9 mouse cellular contexts compared by ENCODE assay signal in the genomic region with DNA sequence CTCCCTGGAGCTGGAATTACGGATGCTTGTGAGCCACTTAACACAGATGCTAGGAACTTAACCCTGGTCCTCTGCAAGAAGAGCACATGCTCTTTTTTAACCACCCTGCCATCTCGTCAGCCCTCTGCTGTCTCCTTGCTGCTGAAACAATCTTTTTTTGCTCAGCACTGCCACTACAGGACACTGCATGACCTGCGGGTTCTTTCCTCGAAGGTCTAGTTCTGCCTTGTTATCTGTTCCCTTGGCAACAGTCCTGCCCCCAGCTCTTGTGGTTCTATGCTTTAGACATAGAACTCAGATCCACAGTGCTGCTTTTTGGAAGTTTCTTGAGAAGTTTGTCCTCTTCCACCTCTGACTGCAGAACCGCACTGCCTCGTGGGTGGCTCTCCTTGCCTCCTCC.
DNase-seq lines count a peak whose midpoint lies in the region; ATAC-seq and TF ChIP-seq lines count a peak whose summit lies in the region.
"Had no signal": no experiment of that assay in that cellular context is flagged by ENCODE, and none has a peak within 500 bp of the region (broad histone marks: within the 10 kb centered on the region; RNA-seq: fewer than 3 reads in every experiment).

No protein-coding gene starts in this region.

- H3K4me3 ChIP-seq in heart, adult 2 months, result no peak overlapping the region
- H3K4me3 ChIP-seq in embryonic facial prominence, embryonic 14.5 days (ENCODE audit: low read depth, low read length), result no peak overlapping the region

- no peak overlapping the region for H3K4me2 ChIP-seq in embryonic facial prominence, embryonic 14.5 days (ENCODE audit: low read depth, low read length)

- 0 out of 2 replicates have a peak, but pooled peaks have one; percentile 10 for TF ChIP-seq CTCF in heart, adult 2 months (IDR thresholded peaks at IDR 0.05)

- no peak for ATAC-seq in embryonic facial prominence, embryonic 14.5 days (ENCODE audit: low read depth)

- 44% methylated on average over 6 of the region's 6 CpGs for WGBS in heart, adult 2 months
- 32% methylated on average over 6 of the region's 6 CpGs for WGBS in embryonic facial prominence, embryonic 14.5 days

- no peak for TF ChIP-seq POLR2A in heart, adult 2 months (IDR thresholded peaks at IDR 0.05; ENCODE audit: insufficient read depth, low read depth, low read length)

- no peaks in the 10 kb centered on the region for H3K4me1 ChIP-seq in heart, adult 2 months (ENCODE audit: control insufficient read depth, insufficient read depth, low read length)
- no peaks in the 10 kb centered on the region for H3K4me1 ChIP-seq in embryonic facial prominence, embryonic 14.5 days (ENCODE audit: control insufficient read depth, insufficient read depth, low read length)

- H3K36me3 ChIP-seq in heart, adult 2 months (ENCODE audit: control insufficient read depth, insufficient read depth, low read length), result no peaks in the 10 kb centered on the region
- no peaks in the 10 kb centered on the region for H3K36me3 ChIP-seq in embryonic facial prominence, embryonic 14.5 days (ENCODE audit: control insufficient read depth, insufficient read depth, low read length)

- no peaks in the 10 kb centered on the region for H3K27me3 ChIP-seq in heart, adult 2 months (ENCODE audit: control insufficient read depth, insufficient read depth, low read length)
- no peaks in the 10 kb centered on the region for H3K27me3 ChIP-seq in embryonic facial prominence, embryonic 14.5 days (replicated peaks; ENCODE audit: control insufficient read depth, insufficient read depth, low read length)

- H3K9me3 ChIP-seq in embryonic facial prominence, embryonic 14.5 days (ENCODE audit: control insufficient read depth, low read length), result no peaks in the 10 kb centered on the region

- no peak overlapping the region for H3K9ac ChIP-seq in heart, adult 2 months (ENCODE audit: low read depth, low read length)
- no peak overlapping the region for H3K9ac ChIP-seq in embryonic facial prominence, embryonic 14.5 days (ENCODE audit: low read depth, low read length)

- intact Hi-C loops in heart, adult 2 months (cut with DNase I), result no loop called here
- intact Hi-C loops in gastrocnemius, postnatal 14 days (cut with DNase I; ENCODE audit: low total_unique reads), result no loop called here

- no peak for DNase-seq in heart, adult 2 months
- no peak for DNase-seq in heart, adult 18-20 months
- peak; percentile 17 for DNase-seq in right cerebral cortex, adult 18-20 months
- DNase-seq in right cerebral cortex, postnatal 4 days, result no peak
- peak; percentile 67 for DNase-seq in embryonic facial prominence, embryonic 14.5 days (ENCODE audit: low spot score)
- peak; percentile 72 for DNase-seq in retina, embryonic 14.5 days (ENCODE audit: low spot score)
- no peak for DNase-seq in layer of hippocampus, postnatal 14 days (ENCODE audit: low spot score in 2 of 2)
- DNase-seq in gastrocnemius, postnatal 14 days, result no peak
- DNase-seq: adrenal gland, postnatal 10 days had no signal

- H3K79me2 ChIP-seq in heart, adult 2 months (replicated peaks; ENCODE audit: control insufficient read depth, insufficient read depth, low read length), result no peaks in the 10 kb centered on the region

- no peak for TF ChIP-seq EP300 in heart, adult 2 months (IDR thresholded peaks at IDR 0.05; ENCODE audit: insufficient read depth, low read depth, low read length)

- no peak overlapping the region for H3K27ac ChIP-seq in heart, adult 2 months
- no peak overlapping the region for H3K27ac ChIP-seq in embryonic facial prominence, embryonic 14.5 days (replicated peaks; ENCODE audit: low read depth, low read length)

Comparison
In these comparisons a context has a peak if more than half of its experiments do, and no peak if none do; other contexts are left out.
1. DNase-seq: peak in right cerebral cortex, adult 18-20 months (single experiment), embryonic facial prominence, embryonic 14.5 days (single experiment) and retina, embryonic 14.5 days (single experiment); none in heart, adult 2 months (0 of 2), heart, adult 18-20 months (0 of 2), right cerebral cortex, postnatal 4 days (single experiment), layer of hippocampus, postnatal 14 days (0 of 2) and gastrocnemius, postnatal 14 days (single experiment).